Mouse (Mus musculus): ENCODE data around the gene Grin2a. TPM values are rescaled to one million over a fixed set of nuclear protein-coding genes. Genes with fewer than 3 reads are reported as not detected.

The Grin2a gene
- polyA plus RNA-seq, 1 experiment from 2014 or later = 1.0 TPM

- no peak overlapping the region for H3K4me2 ChIP-seq (ENCODE audit: low read depth, low read length)
- WGBS = 71% methylated on average over 2 of the region's 2 CpGs
- H3K36me3 ChIP-seq (ENCODE audit: control insufficient read depth, insufficient read depth, low read length) = no peaks in the 10 kb centered on the region
- DNase-seq (ENCODE audit: low spot score) (no peak), ATAC-seq (ENCODE audit: low read depth) (no peak)
- H3K27me3 ChIP-seq (replicated peaks; ENCODE audit: control insufficient read depth, insufficient read depth, low read length) = no peaks in the 10 kb centered on the region
- no peak overlapping the region for H3K27ac ChIP-seq (replicated peaks; ENCODE audit: low read depth, low read length)
- no peaks in the 10 kb centered on the region for H3K4me1 ChIP-seq (ENCODE audit: control insufficient read depth, insufficient read depth, low read length)
- no peaks in the 10 kb centered on the region for H3K9me3 ChIP-seq (ENCODE audit: control insufficient read depth, low read length)
- no peak overlapping the region for H3K9ac ChIP-seq (ENCODE audit: low read depth, low read length)
- H3K4me3 ChIP-seq (ENCODE audit: low read depth, low read length) = no peak overlapping the region
Observed at GRCm38 (mm10) chr16:9607432-9607831, 387.9 kb downstream of the Grin2a start.

GRCm38 (mm10) chr16:9603983-9604382 lies 391.4 kb downstream of the Grin2a start:
- Histone ChIP-seq H3K27ac (replicated peaks; ENCODE audit: low read depth, low read length) (no peak overlapping the region), H3K4me3 (ENCODE audit: low read depth, low read length) (no peak overlapping the region)
- 81% methylated on average over 5 of the region's 5 CpGs for WGBS

GRCm38 (mm10) chr16:9602579-9602978 lies 392.8 kb downstream of the Grin2a start:
- DNase-seq (ENCODE audit: low spot score) (no peak), ATAC-seq (ENCODE audit: low read depth) (no peak)
- no peak overlapping the region for H3K9ac ChIP-seq (ENCODE audit: low read depth, low read length)
- H3K9me3 ChIP-seq (ENCODE audit: control insufficient read depth, low read length) = no peaks in the 10 kb centered on the region
- H3K36me3 ChIP-seq (ENCODE audit: control insufficient read depth, insufficient read depth, low read length) = no peaks in the 10 kb centered on the region
- H3K4me1 ChIP-seq (ENCODE audit: control insufficient read depth, insufficient read depth, low read length) = no peaks in the 10 kb centered on the region
- H3K4me2 ChIP-seq (ENCODE audit: low read depth, low read length) = no peak overlapping the region
- WGBS = 89% methylated on average over 2 of the region's 2 CpGs
- H3K27me3 ChIP-seq (replicated peaks; ENCODE audit: control insufficient read depth, insufficient read depth, low read length) = no peaks in the 10 kb centered on the region
- no peak overlapping the region for H3K27ac ChIP-seq (replicated peaks; ENCODE audit: low read depth, low read length)
- H3K4me3 ChIP-seq (ENCODE audit: low read depth, low read length) = no peak overlapping the region

More at GRCm38 (mm10) chr16:9603983-9604382, 391.4 kb downstream of the Grin2a start:
- H3K36me3 ChIP-seq (ENCODE audit: control insufficient read depth, insufficient read depth, low read length) = no peaks in the 10 kb centered on the region
- DNase-seq (ENCODE audit: low spot score) = no peak
- H3K27me3 ChIP-seq (replicated peaks; ENCODE audit: control insufficient read depth, insufficient read depth, low read length) = no peaks in the 10 kb centered on the region
- H3K4me2 ChIP-seq (ENCODE audit: low read depth, low read length) = no peak overlapping the region
- H3K9me3 ChIP-seq (ENCODE audit: control insufficient read depth, low read length) = no peaks in the 10 kb centered on the region
- no peaks in the 10 kb centered on the region for H3K4me1 ChIP-seq (ENCODE audit: control insufficient read depth, insufficient read depth, low read length)
- no peak for ATAC-seq (ENCODE audit: low read depth)
- no peak overlapping the region for H3K9ac ChIP-seq (ENCODE audit: low read depth, low read length)

- Histone ChIP-seq H3K36me3 (ENCODE audit: control insufficient read depth, insufficient read depth, low read length) (no peaks in the 10 kb centered on the region), H3K4me3 (ENCODE audit: low read depth, low read length) (no peak overlapping the region), H3K27me3 (replicated peaks; ENCODE audit: control insufficient read depth, insufficient read depth, low read length) (no peaks in the 10 kb centered on the region), H3K27ac (replicated peaks; ENCODE audit: low read depth, low read length) (no peak overlapping the region), H3K9ac (ENCODE audit: low read depth, low read length) (no peak overlapping the region), H3K9me3 (ENCODE audit: control insufficient read depth, low read length) (no peaks in the 10 kb centered on the region), H3K4me2 (ENCODE audit: low read depth, low read length) (no peak overlapping the region), H3K4me1 (ENCODE audit: control insufficient read depth, insufficient read depth, low read length) (no peaks in the 10 kb centered on the region)
- ATAC-seq (ENCODE audit: low read depth) (no peak), DNase-seq (ENCODE audit: low spot score) (no peak)
- WGBS = 69% methylated on average over 2 of the region's 2 CpGs
Observed at GRCm38 (mm10) chr16:9589176-9589575, 406.2 kb downstream of the Grin2a start.

GRCm38 (mm10) chr16:9588431-9588830 lies 406.9 kb downstream of the Grin2a start:
- no peak overlapping the region for H3K27ac ChIP-seq (replicated peaks; ENCODE audit: low read depth, low read length)
- DNase-seq (ENCODE audit: low spot score) (no peak), ATAC-seq (ENCODE audit: low read depth) (no peak)
- no peak overlapping the region for H3K9ac ChIP-seq (ENCODE audit: low read depth, low read length)
- no peak overlapping the region for H3K4me3 ChIP-seq (ENCODE audit: low read depth, low read length)
- no peaks in the 10 kb centered on the region for H3K36me3 ChIP-seq (ENCODE audit: control insufficient read depth, insufficient read depth, low read length)
- no peaks in the 10 kb centered on the region for H3K4me1 ChIP-seq (ENCODE audit: control insufficient read depth, insufficient read depth, low read length)
- H3K4me2 ChIP-seq (ENCODE audit: low read depth, low read length) = no peak overlapping the region
- H3K27me3 ChIP-seq (replicated peaks; ENCODE audit: control insufficient read depth, insufficient read depth, low read length) = no peaks in the 10 kb centered on the region
- no peaks in the 10 kb centered on the region for H3K9me3 ChIP-seq (ENCODE audit: control insufficient read depth, low read length)
- 70% methylated on average over 3 of the region's 3 CpGs for WGBS

GRCm38 (mm10) chr16:9583981-9584380 lies 411.4 kb downstream of the Grin2a start:
- H3K36me3 ChIP-seq (ENCODE audit: control insufficient read depth, insufficient read depth, low read length) = no peaks in the 10 kb centered on the region
- no peaks in the 10 kb centered on the region for H3K4me1 ChIP-seq (ENCODE audit: control insufficient read depth, insufficient read depth, low read length)
- 75% methylated on average over 2 of the region's 2 CpGs for WGBS
- H3K9ac ChIP-seq (ENCODE audit: low read depth, low read length) = no peak overlapping the region
- no peak overlapping the region for H3K4me3 ChIP-seq (ENCODE audit: low read depth, low read length)
- DNase-seq (ENCODE audit: low spot score) = no peak
- no peak for ATAC-seq (ENCODE audit: low read depth)
- no peak overlapping the region for H3K27ac ChIP-seq (replicated peaks; ENCODE audit: low read depth, low read length)
- H3K4me2 ChIP-seq (ENCODE audit: low read depth, low read length) = no peak overlapping the region
- H3K27me3 ChIP-seq (replicated peaks; ENCODE audit: control insufficient read depth, insufficient read depth, low read length) = no peaks in the 10 kb centered on the region
- no peaks in the 10 kb centered on the region for H3K9me3 ChIP-seq (ENCODE audit: control insufficient read depth, low read length)

- Histone ChIP-seq H3K27me3 (replicated peaks; ENCODE audit: control insufficient read depth, insufficient read depth, low read length) (no peaks in the 10 kb centered on the region), H3K9ac (ENCODE audit: low read depth, low read length) (no peak overlapping the region), H3K27ac (replicated peaks; ENCODE audit: low read depth, low read length) (no peak overlapping the region), H3K4me1 (ENCODE audit: control insufficient read depth, insufficient read depth, low read length) (no peaks in the 10 kb centered on the region), H3K36me3 (ENCODE audit: control insufficient read depth, insufficient read depth, low read length) (no peaks in the 10 kb centered on the region), H3K4me3 (ENCODE audit: low read depth, low read length) (no peak overlapping the region), H3K9me3 (ENCODE audit: control insufficient read depth, low read length) (no peaks in the 10 kb centered on the region), H3K4me2 (ENCODE audit: low read depth, low read length) (no peak overlapping the region)
- DNase-seq (ENCODE audit: low spot score) = no peak
- ATAC-seq (ENCODE audit: low read depth) = no peak
- WGBS = 29% methylated on average over 1 of the region's 1 CpGs
Observed at GRCm38 (mm10) chr16:9571793-9572192, 423.6 kb downstream of the Grin2a start.

- ATAC-seq (ENCODE audit: low read depth) (no peak), DNase-seq (ENCODE audit: low spot score) (no peak)
- no peaks in the 10 kb centered on the region for H3K27me3 ChIP-seq (replicated peaks; ENCODE audit: control insufficient read depth, insufficient read depth, low read length)
- no peak overlapping the region for H3K9ac ChIP-seq (ENCODE audit: low read depth, low read length)
- H3K9me3 ChIP-seq (ENCODE audit: control insufficient read depth, low read length) = no peaks in the 10 kb centered on the region
- no peak overlapping the region for H3K4me2 ChIP-seq (ENCODE audit: low read depth, low read length)
- 63% methylated on average over 2 of the region's 2 CpGs for WGBS
- H3K4me1 ChIP-seq (ENCODE audit: control insufficient read depth, insufficient read depth, low read length) = no peaks in the 10 kb centered on the region
- H3K4me3 ChIP-seq (ENCODE audit: low read depth, low read length) = no peak overlapping the region
- H3K27ac ChIP-seq (replicated peaks; ENCODE audit: low read depth, low read length) = no peak overlapping the region
- no peaks in the 10 kb centered on the region for H3K36me3 ChIP-seq (ENCODE audit: control insufficient read depth, insufficient read depth, low read length)
Observed at GRCm38 (mm10) chr16:9567286-9567685, 428.1 kb downstream of the Grin2a start.

- Histone ChIP-seq H3K4me3 (ENCODE audit: low read depth, low read length) (no peak overlapping the region), H3K27me3 (replicated peaks; ENCODE audit: control insufficient read depth, insufficient read depth, low read length) (no peaks in the 10 kb centered on the region), H3K4me2 (ENCODE audit: low read depth, low read length) (no peak overlapping the region), H3K4me1 (ENCODE audit: control insufficient read depth, insufficient read depth, low read length) (no peaks in the 10 kb centered on the region), H3K27ac (replicated peaks; ENCODE audit: low read depth, low read length) (no peak overlapping the region), H3K9ac (ENCODE audit: low read depth, low read length) (no peak overlapping the region), H3K9me3 (ENCODE audit: control insufficient read depth, low read length) (no peaks in the 10 kb centered on the region), H3K36me3 (ENCODE audit: control insufficient read depth, insufficient read depth, low read length) (no peaks in the 10 kb centered on the region)
- no peak for ATAC-seq (ENCODE audit: low read depth)
- WGBS = 18% methylated on average over 1 of the region's 1 CpGs
- DNase-seq (ENCODE audit: low spot score) = no peak
Observed at GRCm38 (mm10) chr16:9561816-9562215, 433.5 kb downstream of the Grin2a start.

Data from embryonic facial prominence, embryonic 14.5 days (tissue).